Mouse (Mus musculus) intestine, embryonic 14.5 days (tissue): ENCODE data around the gene Nipal3. TPM values are rescaled to one million over a fixed set of nuclear protein-coding genes. Genes with fewer than 3 reads are reported as not detected.
A peak's percentile ranks its signal among the peaks of the same experiment; 100 is the strongest.

Experiments used
- ATAC-seq: fragments of 200-750 bp; cut with Nextera tagmentation; replicated peaks from 2 replicates; pipeline ENCODE4 v1.8.0; 2017; ENCODE audit warnings: low read depth, moderate number of reproducible peaks, moderate TSS enrichment, moderate library complexity; ENCODE audit not compliant: low FRiP score, low TSS enrichment
- DNase-seq: peaks from one replicate; pipeline ENCODE4 v3.0.0-alpha.2; 2018; ENCODE audit warnings: low spot score
- H3K27ac ChIP-seq: fragments of 300-500 bp; sonication (generic); 2 replicates; pipeline ENCODE4 v1.5.1; 2014; ENCODE audit warnings: low read depth, mild to moderate bottlenecking, control low read depth
- H3K27me3 ChIP-seq: fragments of 300-500 bp; sonication (generic); replicated peaks from 2 replicates; pipeline ENCODE4 v1.6.1; 2014; ENCODE audit warnings: low read length, control low read depth; ENCODE audit not compliant: control insufficient read depth, insufficient read depth
- H3K36me3 ChIP-seq: fragments of 300-500 bp; sonication (generic); 2 replicates; pipeline ENCODE4 v1.6.1; 2014; ENCODE audit warnings: low read length, control low read depth; ENCODE audit not compliant: control insufficient read depth, insufficient read depth
- H3K4me1 ChIP-seq: fragments of 300-500 bp; sonication (generic); replicated peaks from 2 replicates; pipeline ENCODE4 v1.6.1; 2014; ENCODE audit warnings: low read length, control low read depth, mixed read lengths; ENCODE audit not compliant: control insufficient read depth, insufficient read depth
- H3K4me2 ChIP-seq: fragments of 300-500 bp; sonication (generic); 2 replicates; pipeline ENCODE4 v1.6.1; 2014; ENCODE audit warnings: low read length
- H3K4me3 ChIP-seq: fragments of 300-500 bp; sonication (generic); 2 replicates; pipeline ENCODE4 v1.5.1; 2014; ENCODE audit warnings: low read depth, low read length, control low read depth, mixed read lengths
- H3K9ac ChIP-seq: fragments of 300-500 bp; sonication (generic); 2 replicates; pipeline ENCODE4 v1.6.1; 2014; ENCODE audit warnings: mild to moderate bottlenecking, low read length
- H3K9me3 ChIP-seq: fragments of 300-500 bp; sonication (generic); 2 replicates; pipeline ENCODE4 v1.6.1; 2016; ENCODE audit warnings: low read length, control low read depth; ENCODE audit not compliant: control insufficient read depth
- WGBS: fragments of 180-500 bp; shearing (Covaris S2); extraction: QIAGEN DNeasy Blood & Tissue Kit; methylation state at CpG from one replicate; pipeline ENCODE4 v1.1.7; 2014; 5-methylcytosine and 5-hydroxymethylcytosine counted together
- polyA plus RNA-seq: library from polyadenylated mRNA; unstranded; fragments of >200 nt; fragmentation: Nextera tagmentation; extraction: Ambion mirVana; gene quantifications from 2 replicates; pipeline ENCODE4 v1.2.1, GENCODE M21; 2014

The Nipal3 gene
- 4.3 and 6.7 TPM in 2 replicates for polyA plus RNA-seq

GRCm38 (mm10) chr4:135494521-135495396 lies at the start of gene Nipal3, which contains the start of gene Stpg1:
TSS of gene Nipal3 (minus strand) at chr4:135495038.
TSS of gene Stpg1 (plus strand) at chr4:135494790.
- peaks cover 7% of the 10 kb centered on the region; the same call in 1 of the 2 replicates for H3K4me1 ChIP-seq
- H3K9ac ChIP-seq = peak within 1 kb of the TSS; percentile 53
- under 1% methylated on average over 53 of the region's 53 CpGs for WGBS
- ATAC-seq (peak; percentile 93), DNase-seq (peak; percentile 91)
- H3K9me3 ChIP-seq = no peaks in the 10 kb centered on the region
- H3K27ac ChIP-seq = peak within 1 kb of the TSS; percentile 47; the same call in 1 of the 2 replicates
- 0 out of 2 replicates have a peak, but pooled peaks cover 9% of the 10 kb centered on the region for H3K36me3 ChIP-seq
- H3K4me2 ChIP-seq = peak within 1 kb of the TSS; percentile 91
- no peaks in the 10 kb centered on the region for H3K27me3 ChIP-seq
- H3K4me3 ChIP-seq = peak within 1 kb of the TSS; percentile 69

DNA sequence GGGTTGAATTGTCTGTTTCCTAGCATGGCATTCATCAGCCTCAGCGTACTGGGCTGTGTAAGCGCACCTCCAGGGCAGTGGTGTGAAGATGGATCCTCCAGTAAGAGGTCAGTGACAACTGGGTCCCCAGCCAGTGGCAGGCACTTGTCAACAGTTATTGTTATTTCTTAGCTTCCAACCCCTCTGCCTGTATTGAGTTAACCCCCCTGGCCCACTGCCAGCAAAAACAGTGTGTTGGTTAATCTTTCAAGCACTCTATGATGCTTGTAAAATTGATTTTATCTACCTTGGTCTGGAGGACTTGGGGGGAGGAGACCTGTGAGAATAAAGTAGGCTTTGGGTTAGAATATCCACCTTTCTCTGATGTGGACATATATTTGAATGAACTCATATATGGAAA lies 49.4 kb upstream of the Nipal3 start:
- H3K27me3 ChIP-seq = no peaks in the 10 kb centered on the region
- no peak for DNase-seq

DNA sequence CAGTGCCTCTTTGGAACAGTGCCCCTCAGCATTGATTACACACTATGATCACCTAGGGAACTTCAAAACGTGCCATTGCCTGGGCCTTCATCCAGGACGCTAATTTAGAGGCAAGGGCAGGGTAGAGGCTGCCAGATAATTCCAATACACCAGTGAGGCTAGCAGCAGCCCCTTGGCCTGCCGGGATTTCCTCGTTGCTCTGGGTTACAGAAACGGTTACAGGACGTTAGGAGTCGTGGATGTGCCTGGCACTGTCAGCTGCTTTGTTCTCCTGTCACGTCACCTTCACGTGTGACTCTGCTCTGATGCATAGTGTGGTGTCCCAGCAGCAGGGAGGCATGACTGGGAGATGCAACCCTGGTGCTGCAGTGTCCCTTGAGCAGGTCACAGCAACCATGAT lies 45.2 kb upstream of the Nipal3 start:
- Histone ChIP-seq H3K27ac (no peak overlapping the region), H3K36me3 (no peaks in the 10 kb centered on the region), H3K9ac (no peak overlapping the region), H3K4me3 (no peak overlapping the region), H3K4me2 (no peak overlapping the region), H3K4me1 (peaks cover 2% of the 10 kb centered on the region; the same call in 1 of the 2 replicates), H3K27me3 (no peaks in the 10 kb centered on the region), H3K9me3 (no peaks in the 10 kb centered on the region)
- ATAC-seq (no peak), DNase-seq (no peak)
- WGBS = 73% methylated on average over 9 of the region's 9 CpGs

More for the DNA sequence above, 49.4 kb upstream of the Nipal3 start:
- H3K4me1 ChIP-seq = peaks cover 36% of the 10 kb centered on the region
- no peaks in the 10 kb centered on the region for H3K36me3 ChIP-seq
- H3K27ac ChIP-seq = no peak overlapping the region
- no peak overlapping the region for H3K4me2 ChIP-seq
- no peak overlapping the region for H3K9ac ChIP-seq
- ATAC-seq = no peak
- WGBS = 66% methylated on average over 2 of the region's 2 CpGs
- no peaks in the 10 kb centered on the region for H3K9me3 ChIP-seq
- H3K4me3 ChIP-seq = no peak overlapping the region

- DNase-seq = no peak
- WGBS = 80% methylated on average over 12 of the region's 12 CpGs
- Histone ChIP-seq H3K4me2 (no peak overlapping the region), H3K4me1 (no peaks in the 10 kb centered on the region), H3K4me3 (no peak overlapping the region), H3K27ac (no peak overlapping the region), H3K9ac (no peak overlapping the region), H3K27me3 (no peaks in the 10 kb centered on the region), H3K9me3 (no peaks in the 10 kb centered on the region), H3K36me3 (no peaks in the 10 kb centered on the region)
- ATAC-seq = no peak
Measured at GRCm38 (mm10) chr4:135539056-135539455, 44.2 kb upstream of the Nipal3 start.

- Histone ChIP-seq H3K9ac (no peak overlapping the region), H3K4me2 (no peak overlapping the region), H3K27ac (no peak overlapping the region), H3K4me3 (no peak overlapping the region), H3K27me3 (no peaks in the 10 kb centered on the region), H3K9me3 (peaks cover 7% of the 10 kb centered on the region; the same call in 1 of the 2 replicates), H3K4me1 (no peaks in the 10 kb centered on the region), H3K36me3 (no peaks in the 10 kb centered on the region)
- ATAC-seq (no peak), DNase-seq (no peak)
- WGBS = 98% methylated on average over 3 of the region's 3 CpGs
Measured at GRCm38 (mm10) chr4:135535021-135535420, 40.2 kb upstream of the Nipal3 start.

- Histone ChIP-seq H3K4me3 (no peak overlapping the region), H3K4me2 (no peak overlapping the region), H3K27ac (no peak overlapping the region), H3K4me1 (no peaks in the 10 kb centered on the region), H3K9me3 (peaks cover 7% of the 10 kb centered on the region; the same call in 1 of the 2 replicates), H3K9ac (no peak overlapping the region), H3K36me3 (no peaks in the 10 kb centered on the region), H3K27me3 (no peaks in the 10 kb centered on the region)
- ATAC-seq (no peak), DNase-seq (no peak)
- WGBS = 69% methylated on average over 6 of the region's 6 CpGs
Measured at GRCm38 (mm10) chr4:135533001-135533400, 38.2 kb upstream of the Nipal3 start.

DNA sequence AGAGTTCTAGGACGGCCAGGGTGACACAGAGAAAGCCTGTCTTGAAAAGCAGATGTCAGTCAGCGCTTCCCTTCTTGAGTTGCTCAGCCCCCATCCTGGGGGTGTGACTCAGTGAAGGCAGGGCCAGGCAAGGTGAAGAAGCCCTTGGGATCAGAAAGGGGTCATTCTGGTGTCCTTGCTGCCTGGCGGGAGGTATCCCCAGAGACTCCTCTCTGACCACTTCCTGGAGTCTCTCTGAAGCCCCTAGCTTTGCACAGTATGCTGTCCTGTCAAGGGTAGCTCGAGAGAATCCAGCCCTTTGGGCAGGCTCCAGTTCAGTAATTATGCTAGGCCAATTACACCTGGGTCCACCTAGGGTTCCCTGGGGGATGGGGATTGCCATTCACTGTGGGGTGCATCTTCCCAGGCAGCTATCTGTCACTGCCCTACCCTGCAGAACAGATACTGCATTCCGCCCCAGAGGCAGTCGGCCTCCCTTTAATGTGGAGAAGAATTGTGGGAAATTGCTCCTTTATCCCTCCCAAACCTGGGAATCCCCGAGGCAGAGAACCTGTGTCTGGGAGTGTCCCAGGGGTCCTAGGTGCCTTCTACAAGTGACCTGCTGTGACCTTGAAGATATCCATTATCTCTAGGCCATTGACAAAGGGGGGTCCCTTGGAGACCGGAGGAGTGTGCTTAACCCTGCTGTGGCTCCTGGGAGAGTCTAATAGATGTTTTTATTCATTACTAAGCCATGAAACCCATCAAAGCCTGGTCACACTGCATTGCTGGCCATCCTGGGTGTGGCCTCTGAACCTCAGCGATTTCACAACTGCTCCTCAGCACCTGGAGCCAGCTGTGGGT lies 37.2 kb upstream of the Nipal3 start:
- Histone ChIP-seq H3K9ac (no peak overlapping the region), H3K4me1 (no peaks in the 10 kb centered on the region), H3K27ac (no peak overlapping the region), H3K9me3 (peaks cover 7% of the 10 kb centered on the region; the same call in 1 of the 2 replicates), H3K36me3 (no peaks in the 10 kb centered on the region), H3K4me3 (no peak overlapping the region), H3K27me3 (no peaks in the 10 kb centered on the region), H3K4me2 (no peak overlapping the region)
- WGBS = 47% methylated on average over 9 of the region's 9 CpGs
- no peak for ATAC-seq
- no peak for DNase-seq

DNA sequence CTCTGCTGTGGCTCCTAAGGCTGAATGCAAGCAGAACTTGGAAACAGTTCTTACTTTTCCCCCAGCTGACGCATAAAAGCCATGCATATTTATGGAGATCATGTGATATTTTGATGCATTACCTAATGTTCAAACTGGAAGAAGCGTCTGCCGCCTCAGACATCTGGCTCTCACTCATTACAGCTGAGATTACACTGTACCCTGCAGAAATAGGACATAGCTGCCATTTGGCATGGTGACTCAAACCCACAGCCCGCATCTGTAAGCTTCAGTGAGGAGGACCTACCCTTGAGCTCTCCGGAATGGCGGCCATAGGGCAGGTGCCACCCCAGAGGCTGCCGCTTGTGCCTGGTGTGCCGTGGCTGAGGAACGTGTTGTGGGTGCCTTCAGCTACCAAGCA lies 36.4 kb upstream of the Nipal3 start:
- WGBS = 87% methylated on average over 9 of the region's 9 CpGs
- DNase-seq (no peak), ATAC-seq (no peak)
- no peak overlapping the region for H3K4me2 ChIP-seq
- H3K27ac ChIP-seq = no peak overlapping the region
- no peak overlapping the region for H3K4me3 ChIP-seq
- H3K9me3 ChIP-seq = peaks cover 7% of the 10 kb centered on the region; the same call in 1 of the 2 replicates
- H3K36me3 ChIP-seq = no peaks in the 10 kb centered on the region
- no peaks in the 10 kb centered on the region for H3K4me1 ChIP-seq
- no peaks in the 10 kb centered on the region for H3K27me3 ChIP-seq
- H3K9ac ChIP-seq = no peak overlapping the region
